Mouse (Mus musculus) ZHBTc4 (cell line): ENCODE measurements around the gene Flna.

Experiments
- DNase-seq: peaks from one replicate; pipeline ENCODE4 v3.0.0-alpha.2; 2011; ENCODE audit warnings: low read depth, low spot score

The Flna gene

DNA sequence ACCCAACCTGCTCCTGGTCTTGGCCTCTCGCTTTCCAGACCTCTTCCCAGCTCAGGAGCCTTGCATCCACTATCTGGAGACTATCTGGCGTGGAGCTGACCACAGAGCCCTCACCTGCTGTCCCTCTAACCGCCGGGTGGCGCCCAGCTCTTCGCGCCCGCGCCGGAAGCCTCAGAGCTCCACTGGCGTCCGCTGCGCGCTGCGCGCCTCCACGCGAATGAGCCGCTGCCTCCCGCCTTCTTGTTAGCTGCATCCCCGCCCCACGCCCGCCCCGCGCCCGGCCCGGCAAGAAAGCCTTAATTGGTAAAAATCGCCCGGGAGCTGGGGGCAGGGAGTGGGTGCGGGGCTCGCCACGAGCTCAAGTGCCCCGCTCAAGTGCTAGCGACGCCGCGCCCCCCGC lies at the start of gene Flna:
Gene Flna (minus strand): TSS at position 206 of the 400 bp plus-strand sequence.
- peak; percentile 48 for DNase-seq

GRCm38 (mm10) chrX:74298348-74298747 lies 48.7 kb upstream of the Flna start:
- no peak for DNase-seq

DNA sequence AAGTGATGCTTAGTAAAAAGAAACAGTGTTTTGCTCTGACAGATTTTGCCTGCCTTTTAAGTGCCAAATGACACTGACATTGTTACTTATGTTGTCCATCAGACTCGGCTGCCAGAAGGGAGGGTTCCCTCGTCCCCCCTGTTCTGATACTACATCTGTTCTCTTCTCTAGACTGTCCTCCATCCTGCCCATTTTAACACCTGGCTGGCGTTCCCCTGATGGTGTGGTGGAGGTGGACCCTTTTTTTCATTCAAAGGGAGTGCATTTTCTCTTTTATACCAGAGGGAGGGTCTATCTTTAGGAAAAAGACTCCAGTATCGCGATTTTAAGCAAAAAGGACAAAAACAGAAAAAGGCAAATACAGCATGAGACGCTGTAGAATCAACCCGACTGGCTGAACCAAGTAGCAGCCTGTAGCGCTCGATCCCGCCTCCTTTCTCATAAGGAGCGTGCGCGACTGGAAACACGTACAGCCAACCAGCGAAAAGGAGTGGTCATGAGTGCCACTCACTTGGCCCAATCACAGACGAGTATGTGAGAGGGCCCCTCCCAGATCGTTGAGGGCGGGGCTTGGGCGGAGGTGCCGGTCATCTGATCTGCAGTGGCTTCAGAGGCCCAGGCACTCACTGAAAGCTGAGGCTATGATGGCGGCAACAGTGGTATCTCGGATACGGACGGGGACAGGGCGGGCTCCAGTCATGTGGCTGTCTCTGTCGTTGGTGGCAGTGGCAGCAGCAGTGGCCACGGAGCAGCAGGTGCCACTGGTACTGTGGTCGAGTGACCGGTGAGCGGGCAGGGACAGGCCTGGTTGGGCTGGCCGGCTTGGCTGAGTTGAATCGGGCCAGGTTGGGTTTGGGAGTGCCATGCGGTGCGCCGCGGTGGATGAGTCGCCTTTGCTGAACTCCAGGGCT lies 47.2 kb upstream of the Flna start, which contains the start of gene Atp6ap1:
Gene Atp6ap1 (plus strand): TSS at position 560 of the 911 bp plus-strand sequence.
- peak; percentile 97 for DNase-seq

- DNase-seq: no peak
Measured at GRCm38 (mm10) chrX:74293431-74293830, 43.8 kb upstream of the Flna start.

- no peak for DNase-seq
Measured at GRCm38 (mm10) chrX:74283092-74283437, 33.4 kb upstream of the Flna start.

- DNase-seq: peak; percentile 93
Measured at GRCm38 (mm10) chrX:74282395-74283091, 32.9 kb upstream of the Flna start.

DNA sequence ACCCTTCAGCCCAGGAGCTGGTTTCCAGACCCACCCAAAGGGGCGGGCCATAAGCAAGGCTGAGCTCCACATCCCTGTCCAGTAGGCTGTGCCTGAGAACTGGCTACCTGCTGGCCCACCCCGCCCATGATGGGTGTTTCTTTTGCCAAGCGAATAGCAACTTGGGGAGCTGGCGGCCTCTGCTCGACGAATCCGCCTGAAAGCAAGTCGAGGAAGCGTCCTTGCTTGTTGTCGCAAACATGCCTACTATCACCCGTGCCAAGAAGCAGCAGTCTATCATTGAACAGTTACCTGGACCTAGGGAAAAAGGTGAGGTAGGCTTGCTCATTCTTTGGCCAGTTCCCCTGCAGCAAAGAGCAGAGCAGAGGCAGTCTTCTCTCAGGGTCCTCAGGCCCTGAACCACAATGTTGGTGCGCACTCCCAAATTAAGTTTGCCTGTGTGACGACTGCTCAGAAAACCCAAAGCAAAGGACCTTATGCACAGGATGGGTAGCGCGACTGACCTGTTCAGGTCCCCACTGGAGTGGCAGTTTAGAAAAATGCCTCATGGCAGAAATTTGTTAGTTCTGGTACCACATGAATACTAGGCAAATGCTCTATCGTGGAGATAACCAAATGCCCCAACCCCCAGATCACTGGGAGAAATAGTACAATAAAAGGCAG lies 32.2 kb upstream of the Flna start, which contains the start of the genes Taz and Dnase1l1:
Gene Taz (plus strand): TSS at position 181 of the 663 bp plus-strand sequence.
Gene Dnase1l1 (minus strand): TSS at position 606 of the 663 bp plus-strand sequence.
- peak; percentile 88 for DNase-seq

DNA sequence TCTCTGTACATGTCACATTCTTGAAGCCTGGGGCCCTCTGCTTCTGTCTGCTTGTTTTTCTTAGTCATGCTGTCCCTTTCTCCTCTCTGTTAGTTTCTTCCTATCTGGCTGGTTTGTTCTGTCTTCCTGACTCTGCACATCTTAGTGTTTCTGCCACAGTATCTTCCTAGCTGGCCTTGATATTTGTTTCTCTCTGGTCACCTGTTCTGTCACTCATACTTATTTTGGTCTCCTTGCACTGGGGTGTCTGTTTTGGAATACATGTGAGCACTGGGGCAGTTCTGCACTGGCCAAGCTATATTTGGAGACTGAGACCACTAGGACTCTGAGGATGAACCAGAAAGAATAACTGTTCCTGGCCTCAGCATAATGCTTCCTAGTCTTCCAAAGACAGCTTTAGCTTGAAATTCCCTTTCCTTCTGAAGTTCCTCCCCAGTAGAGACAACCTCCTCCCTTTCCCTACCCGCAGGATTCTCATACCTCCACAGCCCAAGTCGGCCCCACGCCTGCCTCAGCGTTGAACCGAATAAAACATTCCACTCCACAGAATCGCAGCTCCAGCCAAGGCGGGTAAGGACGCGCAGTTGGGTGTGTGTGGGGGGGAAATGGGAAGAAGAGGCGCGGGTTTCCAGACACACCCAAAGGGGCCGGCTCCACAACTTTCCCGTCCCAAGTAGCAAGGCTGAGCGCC lies 31.6 kb upstream of the Flna start:
- no peak for DNase-seq

GRCm38 (mm10) chrX:74277916-74278315 lies 28.3 kb upstream of the Flna start:
- DNase-seq: no peak

GRCm38 (mm10) chrX:74273422-74274322 lies 24.1 kb upstream of the Flna start:
- peak; percentile 67 for DNase-seq

DNA sequence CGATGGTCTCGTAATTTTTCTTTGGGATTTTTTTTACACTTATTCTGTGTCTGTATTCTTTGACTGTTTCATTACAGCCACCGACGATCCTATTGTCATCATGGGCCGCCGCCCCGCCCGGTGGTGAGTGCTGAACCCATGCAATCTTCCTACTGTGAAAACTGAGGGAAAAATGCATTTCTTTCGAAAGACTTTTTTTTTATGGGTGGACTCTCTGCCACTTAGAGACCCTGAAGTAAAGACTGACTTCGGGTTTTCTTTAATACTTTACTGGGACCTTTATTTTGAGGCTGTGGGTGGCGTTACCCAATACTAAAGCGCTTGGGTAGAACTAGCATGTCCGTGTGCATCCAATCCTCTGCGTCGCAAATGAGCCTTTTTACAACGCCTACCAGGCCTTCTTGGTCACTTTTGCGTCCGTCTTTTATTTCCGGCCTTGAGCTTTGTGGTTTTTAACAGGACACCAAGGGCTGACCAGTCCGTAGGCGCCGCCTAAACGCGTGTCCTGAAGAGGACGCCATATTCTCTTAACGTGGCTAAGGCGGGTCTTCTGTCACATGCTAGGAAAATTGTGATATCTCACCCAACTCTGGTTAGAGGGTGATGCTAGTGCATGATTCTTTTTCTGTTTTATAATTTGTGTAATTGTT lies 21.4 kb upstream of the Flna start:
- DNase-seq: peak; percentile 40

DNA sequence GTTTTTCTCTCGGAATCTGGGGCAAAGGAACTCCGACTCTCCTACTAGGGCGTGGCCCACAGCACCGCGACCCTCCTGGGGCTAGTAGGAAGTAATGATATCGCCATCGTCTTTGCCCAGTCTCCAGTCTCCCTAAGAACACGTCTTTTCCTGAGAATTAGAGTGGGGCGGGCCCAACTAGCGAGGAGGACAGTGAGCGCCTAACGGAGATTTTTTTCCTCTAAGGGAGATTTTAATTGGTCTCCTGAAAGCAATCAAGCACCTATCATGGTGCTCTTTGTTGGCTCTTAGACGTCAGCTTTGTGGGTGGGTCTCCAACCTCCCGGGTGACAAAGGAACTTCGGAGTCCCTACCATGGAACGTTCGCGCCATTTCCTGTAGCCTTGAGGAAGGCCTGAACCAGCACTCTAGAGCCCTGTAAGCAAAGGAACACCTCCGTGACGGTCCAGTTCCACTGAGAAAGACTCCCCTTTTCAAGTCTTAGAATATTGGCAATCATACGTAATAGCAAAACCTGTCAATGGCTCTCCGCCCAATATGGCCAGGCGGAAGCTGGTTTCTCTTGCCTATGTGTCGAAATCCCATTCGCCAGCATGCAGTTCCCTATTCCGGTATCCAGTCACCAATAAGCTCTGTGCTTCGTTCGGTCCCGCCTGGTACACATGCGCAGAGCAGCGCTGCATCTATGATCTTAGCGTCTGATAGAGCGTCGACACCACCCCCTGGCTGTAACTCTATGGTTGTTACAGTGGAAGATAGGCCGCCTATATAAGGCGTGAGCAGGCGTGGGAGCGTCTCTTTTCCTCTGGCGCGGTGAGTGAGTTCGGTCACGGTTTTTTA lies 20.7 kb upstream of the Flna start, which contains the start of gene Rpl10:
Gene Rpl10 (plus strand): TSS at position 751 of the 840 bp plus-strand sequence.
- peak; percentile 96 for DNase-seq

GRCm38 (mm10) chrX:74269736-74270061 lies 20.1 kb upstream of the Flna start:
- DNase-seq: no peak

DNA sequence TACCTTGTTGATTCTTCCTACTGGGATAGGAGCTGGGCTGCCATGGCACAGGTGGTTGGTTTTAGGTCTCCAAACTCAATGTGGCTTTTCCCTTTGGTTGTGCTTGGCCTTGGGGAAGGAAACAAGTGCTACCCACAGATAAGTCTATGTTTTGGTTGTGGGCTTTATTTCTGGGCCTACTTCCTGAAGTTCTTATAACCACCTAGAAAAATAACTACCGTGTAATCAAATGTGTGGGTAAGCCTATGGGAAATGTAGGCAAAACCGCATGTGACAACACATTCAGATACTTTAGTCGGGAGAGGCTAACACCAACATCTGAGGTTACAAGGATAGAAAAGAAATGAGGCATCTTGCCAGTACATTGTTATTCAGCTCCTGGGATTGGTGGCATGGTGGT lies 8.1 kb upstream of the Flna start:
- DNase-seq: no peak

DNA sequence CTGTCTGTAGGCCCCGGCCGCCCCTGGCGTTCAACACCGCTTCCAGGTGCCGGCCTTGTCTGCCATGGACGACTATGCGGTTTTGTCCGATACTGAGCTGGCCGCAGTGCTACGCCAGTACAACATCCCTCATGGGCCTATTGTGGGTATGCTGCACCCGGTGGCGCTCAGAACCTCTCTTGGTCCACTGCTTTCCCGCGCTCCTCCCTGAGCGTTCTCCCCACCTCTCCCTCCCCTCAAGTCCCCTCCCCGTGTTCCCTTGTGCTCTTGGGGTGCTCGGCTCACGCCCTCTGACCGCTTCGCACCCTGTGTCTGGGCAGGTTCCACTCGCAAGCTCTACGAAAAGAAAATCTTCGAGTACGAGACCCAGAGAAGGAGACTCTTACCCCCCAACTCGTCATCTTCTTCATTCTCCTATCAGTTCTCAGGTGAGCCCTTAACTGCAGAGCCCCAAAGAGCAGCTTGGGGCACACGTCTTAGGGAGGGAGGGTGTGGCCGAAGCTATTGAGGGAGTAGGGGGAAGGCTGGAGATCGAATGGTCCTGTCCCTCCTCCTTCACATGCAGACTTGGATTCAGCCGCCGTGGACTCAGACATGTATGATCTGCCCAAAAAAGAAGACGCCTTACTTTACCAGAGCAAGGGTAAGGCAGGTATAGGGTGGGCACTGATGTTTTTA lies 5.4 kb upstream of the Flna start:
- DNase-seq: no peak

GRCm38 (mm10) chrX:74254153-74254887 lies 4.7 kb upstream of the Flna start, which contains the start of gene Emd:
Gene Emd, plus strand, starts transcription at chrX:74254687.
- peak; percentile 97 for DNase-seq

DNA sequence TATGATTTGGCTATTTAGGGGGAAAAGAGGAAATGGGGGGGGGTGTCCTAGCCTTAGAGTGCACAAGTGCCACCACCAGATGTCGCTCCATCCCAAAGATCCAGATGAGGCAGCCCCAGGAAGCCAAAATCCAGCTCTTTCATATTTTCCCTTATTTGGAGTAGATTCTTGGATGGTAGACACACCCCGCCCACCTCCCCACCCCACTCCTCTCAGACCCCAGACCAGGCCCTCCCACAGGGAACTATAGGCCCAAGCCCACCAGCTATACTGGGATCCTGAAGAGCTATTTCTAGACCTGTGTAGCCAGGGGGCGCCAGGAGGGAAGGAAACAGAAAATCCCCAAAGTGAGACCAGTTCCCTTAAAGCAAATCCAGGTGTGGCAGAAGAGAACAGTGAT lies 969 bp downstream of the Flna start:
- peak; percentile 62 for DNase-seq

DNA sequence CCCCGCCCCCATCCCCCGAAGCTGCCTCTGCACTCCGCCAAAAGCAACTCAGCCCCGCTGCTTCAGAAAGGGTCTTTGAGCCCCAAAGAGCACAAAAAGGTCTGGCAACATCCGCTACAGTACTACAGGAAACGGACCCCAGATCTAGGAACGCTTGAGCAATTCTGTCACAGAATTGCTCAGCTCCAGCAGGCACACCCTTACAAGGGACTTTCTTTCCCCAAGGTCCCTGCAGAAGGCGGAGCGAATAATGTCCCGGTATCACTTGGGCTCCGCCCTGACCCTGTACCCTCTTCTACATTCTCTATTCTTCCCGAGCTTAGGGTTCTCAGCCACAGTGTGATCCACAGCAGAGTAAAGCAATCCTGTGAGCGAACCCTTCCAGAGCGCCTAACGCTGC lies 2.9 kb downstream of the Flna start:
- no peak for DNase-seq
